Mouse (Mus musculus): ENCODE data around the gene Rpl23.
A peak's percentile ranks its signal among the peaks of the same experiment; 100 is the strongest.
"Not testable (repeated sequence)": the region's sequence is repeated elsewhere in the genome, so short reads cannot be mapped to it uniquely, and the experiment has no call there.

Rpl23 gene

GRCm38 (mm10) chr11:97758942-97759341, 23.3 kb downstream of the Rpl23 start:
- DNase-seq, result no peak

GRCm38 (mm10) chr11:97758125-97758524, 24.1 kb downstream of the Rpl23 start:
- no peak for DNase-seq

GRCm38 (mm10) chr11:97753277-97753676, 29.0 kb downstream of the Rpl23 start:
- no peak for DNase-seq

GRCm38 (mm10) chr11:97748496-97748895, 33.7 kb downstream of the Rpl23 start:
- no peak for DNase-seq

- DNase-seq, result peak; percentile 93
Observed at GRCm38 (mm10) chr11:97747773-97748172, 34.5 kb downstream of the Rpl23 start.

- DNase-seq, result no peak
Observed at GRCm38 (mm10) chr11:97745331-97745721, 36.9 kb downstream of the Rpl23 start.

GRCm38 (mm10) chr11:97744718-97745330, 37.4 kb downstream of the Rpl23 start:
- DNase-seq, result peak; percentile 100

- peak; percentile 97 for DNase-seq
Observed at GRCm38 (mm10) chr11:97744063-97744717, 38.0 kb downstream of the Rpl23 start, which contains the start of gene Pip4k2b. Pip4k2b (minus strand) TSS chr11:97744704.

- no peak for DNase-seq
Observed at GRCm38 (mm10) chr11:97743423-97743822, 38.8 kb downstream of the Rpl23 start.

- no peak for DNase-seq
Observed at GRCm38 (mm10) chr11:97742591-97742990, 39.6 kb downstream of the Rpl23 start.

- peak; percentile 91 for DNase-seq
Observed at GRCm38 (mm10) chr11:97742157-97742556, 40.1 kb downstream of the Rpl23 start.

- peak; percentile 95 for DNase-seq
Observed at GRCm38 (mm10) chr11:97740190-97740589, 42.0 kb downstream of the Rpl23 start.

- no peak for DNase-seq
Observed at GRCm38 (mm10) chr11:97739155-97739554, 43.1 kb downstream of the Rpl23 start.

GRCm38 (mm10) chr11:97738703-97739102, 43.5 kb downstream of the Rpl23 start:
- DNase-seq, result no peak

- DNase-seq, result no peak
Observed at GRCm38 (mm10) chr11:97737600-97737999, 44.6 kb downstream of the Rpl23 start.

GRCm38 (mm10) chr11:97736645-97737044, 45.6 kb downstream of the Rpl23 start:
- no peak for DNase-seq

GRCm38 (mm10) chr11:97734810-97735209, 47.4 kb downstream of the Rpl23 start:
- DNase-seq, result not testable (repeated sequence)

GRCm38 (mm10) chr11:97733689-97734088, 48.5 kb downstream of the Rpl23 start:
- no peak for DNase-seq

- DNase-seq, result no peak
Observed at GRCm38 (mm10) chr11:97728730-97729129, 53.5 kb downstream of the Rpl23 start.

GRCm38 (mm10) chr11:97728311-97728710, 53.9 kb downstream of the Rpl23 start:
- DNase-seq, result peak; percentile 93
